Mouse (Mus musculus) hematopoietic multipotent progenitor cell, adult 10-12 weeks (in vitro differentiated cells): ENCODE measurements around the gene Fez2. TPM values are rescaled to one million over a fixed set of nuclear protein-coding genes. Genes with fewer than 3 reads are reported as not detected.

Source experiments
- polyA plus RNA-seq: library from polyadenylated mRNA; stranded (reverse); fragments of >175 nt; gene quantifications from 2 replicates; pipeline ENCODE4 v1.2.3, GENCODE M21; 2012; ENCODE audit warnings: low replicate concordance

Gene Fez2
- 4.1 and 6.3 TPM in 2 replicates for polyA plus RNA-seq

GRCm38 (mm10) chr17:78417381-78418281 is at the start of gene Fez2:
Gene Fez2 (minus strand): TSS chr17:78418152.

Other genes starting within 250 kb of the Fez2 start
- gene Crim1, start 217.9 kb downstream of the Fez2 start, polyA plus RNA-seq = 7.4 and 12.2 TPM in 2 replicates
- gene Vit, start 89.9 kb upstream of the Fez2 start, polyA plus RNA-seq = not detected in 2 replicates